Mouse (Mus musculus) stomach, postnatal 0 days (tissue): ENCODE measurements at regions not wholly inside any gene's neighbourhood (a gene's known extent, or its start where the extent isn't known, plus 50 kb on each side); places are given as distances from the start of the nearest gene placed in this dataset.

Source experiments
- CTCF ChIP-seq: IDR thresholded peaks from 2 replicates; pipeline ENCODE4 v1.5.1; 2016; ENCODE audit warnings: antibody characterized with exemption, low read depth, mild to moderate bottlenecking, moderate library complexity
- EP300 ChIP-seq: optimal IDR thresholded peaks from 2 replicates; pipeline ENCODE3; 2016; ENCODE audit warnings: antibody characterized with exemption

DNA sequence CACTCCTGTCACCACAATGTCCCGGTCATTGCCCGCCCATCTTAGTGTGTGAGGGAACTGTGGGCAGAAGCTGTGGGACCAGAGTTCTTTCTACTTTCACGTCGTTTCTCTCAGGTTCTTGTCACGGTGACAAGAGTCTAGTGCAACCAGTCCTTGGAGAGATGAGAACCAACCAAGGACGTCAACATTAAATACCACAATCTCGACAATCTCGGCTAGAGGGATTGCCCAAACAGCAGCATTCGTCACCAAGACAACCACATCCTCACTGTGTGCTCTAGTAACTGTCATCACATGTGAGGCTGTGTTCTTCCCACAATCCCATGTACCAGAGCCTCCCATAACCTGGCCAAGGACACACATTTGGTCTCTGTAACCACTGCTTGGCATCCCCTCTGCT, 129.9 kb downstream of the Psmg1 start:
- TF ChIP-seq EP300 = no peak
- no peak for TF ChIP-seq CTCF
